Mouse (Mus musculus) G1E-ER4 (cell line): ENCODE results near the gene Dag1. TPM values are rescaled to one million over a fixed set of nuclear protein-coding genes. Genes with fewer than 3 reads are reported as not detected.

Experiments
- GATA1 ChIP-seq: IDR thresholded peaks from one replicate; pipeline ENCODE4 v1.8.0; 2012; ENCODE audit warnings: low read length, inconsistent platforms
- polyA plus RNA-seq: library from polyadenylated mRNA; stranded (reverse); fragments of >175 nt; gene quantifications from 2 replicates; pipeline ENCODE4 v1.2.3, GENCODE M21; 2012

Dag1 gene
- polyA plus RNA-seq, 1 experiment = 20.0 TPM

- no peak for TF ChIP-seq GATA1
Measured at GRCm38 (mm10) chr9:108204884-108205570, 58.7 kb downstream of the Dag1 start.

DNA sequence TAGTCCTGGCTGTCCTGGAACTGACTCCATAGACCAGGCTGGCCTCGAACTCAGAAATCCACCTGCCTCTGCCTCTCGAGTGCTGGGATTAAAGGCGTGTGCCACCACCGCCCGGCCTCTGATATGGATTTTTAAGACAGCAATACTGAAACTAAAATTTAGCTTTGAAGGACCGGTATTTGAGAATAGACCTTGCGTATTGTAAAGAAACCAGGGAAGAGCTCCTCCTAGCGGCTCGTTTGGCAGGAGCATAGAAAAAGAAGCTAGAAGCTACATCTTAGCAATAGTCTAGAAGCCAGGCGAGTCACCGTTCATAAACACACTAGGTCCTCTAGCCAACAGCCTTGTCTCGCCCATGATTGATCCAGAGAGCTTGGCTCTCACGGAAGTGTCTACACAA lies 60.7 kb downstream of the Dag1 start:
- TF ChIP-seq GATA1 = no peak

GRCm38 (mm10) chr9:108202169-108202568 lies 61.6 kb downstream of the Dag1 start:
- no peak for TF ChIP-seq GATA1

DNA sequence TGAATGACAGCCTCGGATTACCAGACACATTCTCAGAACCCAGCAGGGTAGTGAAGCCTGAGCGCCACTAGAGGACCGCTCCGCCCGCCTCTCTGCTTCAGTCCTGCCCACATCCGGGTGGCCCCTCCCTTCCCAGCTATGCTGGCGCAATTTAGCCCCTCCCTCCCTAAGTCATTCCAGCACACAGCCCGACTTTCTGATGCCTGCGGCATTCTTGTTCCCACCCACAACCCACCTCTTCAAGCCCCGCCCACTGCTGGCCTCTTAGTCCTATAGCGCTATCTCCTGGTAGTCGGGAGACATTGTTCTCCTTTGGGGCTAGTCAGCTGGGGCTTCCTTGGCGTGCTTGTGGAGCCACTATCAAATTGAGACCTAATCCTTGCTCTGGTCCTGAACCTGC lies 62.6 kb downstream of the Dag1 start:
- no peak for TF ChIP-seq GATA1

- no peak for TF ChIP-seq GATA1
Measured at GRCm38 (mm10) chr9:108198621-108199020, 65.1 kb downstream of the Dag1 start.

DNA sequence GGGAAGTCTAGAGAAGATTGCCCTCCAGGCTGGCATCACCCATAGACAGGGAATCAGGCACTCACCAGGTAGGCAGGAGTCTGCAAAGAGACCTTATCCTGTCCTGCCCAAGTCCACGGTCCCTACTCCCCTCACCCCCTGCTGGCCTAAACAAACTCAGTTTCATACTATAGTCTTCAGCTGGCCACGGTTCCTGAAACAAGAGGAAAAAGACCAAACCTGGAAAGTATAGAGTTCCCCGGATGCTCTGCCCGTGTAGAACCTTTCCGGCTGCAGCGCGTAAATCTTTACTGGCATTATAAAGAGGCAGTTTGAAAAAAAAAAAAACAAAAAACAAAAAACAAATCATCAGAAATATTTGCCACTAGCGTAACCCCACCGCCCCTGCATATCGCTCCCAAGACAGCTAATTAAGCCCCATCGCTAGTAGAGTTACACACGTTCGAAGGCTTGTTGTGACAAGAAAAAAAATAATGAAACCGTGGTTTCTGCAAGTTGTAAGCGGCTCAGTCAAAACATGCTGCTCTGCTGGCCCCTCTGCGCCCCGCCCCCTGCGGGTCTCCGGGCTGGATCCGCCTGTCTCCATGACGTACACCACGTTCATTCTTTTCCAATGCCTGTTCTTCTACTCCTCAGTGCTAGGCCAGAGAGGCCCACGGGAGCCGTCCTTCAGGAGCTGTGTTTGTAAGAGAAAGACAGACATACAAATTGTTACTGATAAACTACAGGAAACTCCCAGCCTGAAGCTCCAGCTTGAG lies 66.7 kb downstream of the Dag1 start:
- TF ChIP-seq GATA1 = no peak

DNA sequence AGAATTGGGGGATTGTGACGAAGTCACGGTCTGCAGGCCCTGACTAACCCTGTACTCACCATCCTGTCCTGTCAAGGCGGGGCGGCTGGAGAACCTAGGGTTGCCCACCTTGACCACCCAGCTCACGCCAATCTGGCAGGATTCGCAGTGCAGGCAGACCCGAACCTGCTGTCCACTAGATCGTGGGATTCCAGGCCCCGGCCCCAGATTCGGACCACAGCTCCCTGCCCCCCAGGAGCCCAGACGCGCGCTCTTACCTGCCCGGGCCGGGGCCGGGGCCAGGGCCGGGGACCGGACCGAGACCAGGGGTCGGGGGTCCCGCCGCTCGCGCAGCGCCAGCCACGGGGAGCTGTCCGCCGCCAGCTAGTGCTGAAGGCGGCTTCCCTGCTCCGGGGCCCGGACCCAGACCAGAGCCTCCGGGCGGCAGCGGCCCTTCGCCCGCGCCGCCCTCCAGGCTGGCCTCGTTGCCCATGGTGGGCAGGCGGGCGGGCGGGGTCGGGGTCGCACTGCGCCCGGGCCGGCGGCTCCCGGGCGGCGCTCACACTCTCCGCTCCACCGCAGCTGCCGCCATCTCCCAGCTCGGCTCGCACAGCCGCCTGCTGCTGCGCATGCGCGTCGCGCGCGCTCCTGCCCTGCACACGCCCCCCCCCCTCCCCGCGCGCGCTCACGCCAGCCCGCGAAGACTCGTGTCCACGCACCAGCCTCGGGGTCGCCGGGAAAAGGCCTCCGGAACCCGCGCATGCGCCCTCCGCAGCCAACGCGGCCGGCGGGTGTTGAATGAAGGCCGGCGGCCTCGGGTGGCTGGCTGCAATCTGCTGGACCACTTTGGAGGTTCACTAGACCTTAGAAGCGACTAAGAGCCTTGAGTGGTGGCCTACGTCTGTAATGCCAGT lies 73.7 kb downstream of the Dag1 start, which contains the start of gene Bsn:
TSS of gene Bsn (minus strand) at position 598 of the 893 bp plus-strand sequence.
- no peak for TF ChIP-seq GATA1

- TF ChIP-seq GATA1 = no peak
Measured at GRCm38 (mm10) chr9:108189488-108189786, 74.3 kb downstream of the Dag1 start.

GRCm38 (mm10) chr9:108189023-108189422 lies 74.7 kb downstream of the Dag1 start:
- no peak for TF ChIP-seq GATA1

GRCm38 (mm10) chr9:108188511-108188910 lies 75.2 kb downstream of the Dag1 start:
- TF ChIP-seq GATA1 = no peak

DNA sequence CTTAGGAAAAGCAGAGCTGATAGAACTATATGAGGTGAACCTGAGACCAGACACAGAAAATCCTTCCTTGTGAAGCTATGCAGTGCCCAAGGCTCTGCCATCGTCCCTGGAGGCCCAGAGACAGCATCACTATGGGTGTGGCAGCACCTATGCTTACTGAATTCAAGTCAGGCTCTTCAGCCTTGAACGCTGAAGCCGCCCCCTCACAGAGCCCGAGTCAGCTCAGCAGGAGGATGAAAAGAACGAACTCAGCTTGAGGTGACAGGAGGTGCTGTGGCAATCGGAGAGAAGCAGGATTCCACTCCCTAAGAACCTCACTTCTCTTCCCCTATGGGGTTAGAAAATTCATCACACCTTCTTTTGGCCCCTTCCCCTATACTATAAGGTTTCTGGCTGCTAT lies 76.1 kb downstream of the Dag1 start:
- TF ChIP-seq GATA1 = no peak

- TF ChIP-seq GATA1 = no peak
Measured at GRCm38 (mm10) chr9:108185786-108186185, 78.0 kb downstream of the Dag1 start.

GRCm38 (mm10) chr9:108183531-108183994 lies 80.2 kb downstream of the Dag1 start:
- TF ChIP-seq GATA1 = no peak

DNA sequence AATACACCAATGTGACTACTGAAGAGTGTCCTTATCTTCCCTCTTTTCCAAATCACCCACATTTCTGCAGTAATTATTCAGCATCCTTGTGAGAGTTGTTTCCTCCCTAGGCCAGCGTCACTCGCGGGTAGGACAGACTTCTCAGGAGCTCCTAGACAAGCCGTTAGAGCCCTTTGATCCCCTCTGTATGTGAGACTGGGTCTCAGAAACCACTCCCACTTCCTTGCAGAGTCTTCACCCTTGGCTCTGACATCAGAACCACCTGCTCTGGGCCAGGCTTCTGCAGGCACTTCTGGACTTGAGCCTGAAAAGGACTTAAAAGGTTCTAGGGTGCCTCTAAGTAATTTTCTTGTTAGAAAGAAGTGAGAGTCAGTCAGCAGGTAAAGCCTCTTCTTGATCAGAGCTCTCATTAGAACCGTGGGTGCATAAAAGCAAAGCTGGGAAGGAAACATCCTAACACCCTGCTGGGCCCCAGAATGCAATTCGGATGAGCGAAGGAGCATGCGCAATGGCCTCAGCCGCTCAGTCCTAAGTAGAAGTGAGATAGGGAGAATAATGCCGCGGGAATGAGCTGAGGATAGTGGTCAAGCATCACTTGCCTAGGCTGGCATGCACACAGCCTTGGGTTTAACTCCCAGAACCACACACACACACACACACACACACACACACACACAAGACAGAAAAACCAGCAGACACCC lies 80.8 kb downstream of the Dag1 start:
- no peak for TF ChIP-seq GATA1

DNA sequence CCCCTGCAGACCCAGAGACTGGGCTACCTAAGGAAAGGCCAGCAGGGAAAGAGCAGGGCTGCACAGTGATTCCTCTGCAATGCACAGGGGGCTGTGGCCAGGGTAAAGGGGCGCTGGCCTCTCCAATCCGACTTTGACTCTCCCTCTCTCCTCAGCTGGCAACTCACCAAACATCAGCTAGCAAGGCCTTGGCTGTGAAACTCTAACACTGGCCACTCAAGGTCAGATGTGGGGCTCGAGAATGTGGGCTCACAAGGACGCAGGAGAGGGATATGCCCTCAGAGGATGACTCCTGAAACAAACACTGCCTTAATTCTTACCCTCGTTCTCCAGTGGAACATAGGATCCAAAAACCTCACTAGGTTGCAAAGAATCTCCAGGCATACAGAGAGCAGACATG lies 85.4 kb downstream of the Dag1 start:
- TF ChIP-seq GATA1 = no peak
